Mouse (Mus musculus) common myeloid progenitor, adult 5-6 weeks (primary cell): ENCODE data around the gene Smyd5. TPM values are rescaled to one million over a fixed set of nuclear protein-coding genes. Genes with fewer than 3 reads are reported as not detected.
"Not testable (repeated sequence)": the region's sequence is repeated elsewhere in the genome, so short reads cannot be mapped to it uniquely, and the experiment has no call there.

Source experiments
- ATAC-seq: replicated peaks from 2 replicates; pipeline ENCODE4 v1.8.0; 2016; ENCODE audit warnings: low read depth, mild to moderate bottlenecking, moderate TSS enrichment, inconsistent platforms; ENCODE audit not compliant: poor library complexity, severe bottlenecking
- total RNA-seq: library from RNA; stranded (forward); fragments of 200-1000, 187-1606 nt; gene quantifications from 2 replicates; pipeline ENCODE4 v1.2.3, GENCODE M21; 2017

The Smyd5 gene
- total RNA-seq, 1 experiment from 2014 or later: 46.2 TPM

DNA sequence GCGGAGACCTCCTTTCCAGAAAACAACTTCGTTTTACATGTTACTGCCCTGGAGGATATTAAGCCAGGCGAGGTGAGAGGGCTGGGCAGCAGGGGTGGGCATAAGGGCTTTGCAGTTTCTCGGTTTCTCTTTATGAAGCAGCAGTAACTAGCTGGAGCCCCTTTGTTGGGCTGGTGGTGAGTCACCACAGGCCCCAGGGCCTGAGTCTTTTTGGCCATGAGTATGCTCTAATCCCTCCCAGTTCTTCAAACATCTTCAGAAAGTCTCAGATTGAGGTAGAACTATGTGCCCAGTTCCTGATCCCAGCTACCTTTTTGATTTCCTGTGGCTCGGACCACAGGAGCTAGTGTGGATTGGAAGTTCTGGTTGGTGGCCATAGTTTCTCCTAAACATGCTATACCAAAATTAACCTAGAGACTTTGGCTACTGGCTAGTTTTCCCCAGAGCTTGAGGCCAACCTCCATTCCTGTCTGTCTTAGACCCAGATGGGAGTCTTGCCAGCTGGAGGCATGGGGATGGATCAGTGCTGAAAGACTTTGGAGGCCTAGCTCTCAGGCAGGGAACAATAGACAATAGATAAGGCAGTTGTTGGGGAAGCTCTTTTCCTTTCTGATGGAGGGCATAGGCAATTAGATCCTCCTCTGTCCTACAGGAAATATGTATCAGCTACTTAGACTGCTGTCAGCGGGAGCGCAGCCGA is 12.6 kb downstream of the Smyd5 start:
- no peak for ATAC-seq

- no peak for ATAC-seq
Measured at GRCm38 (mm10) chr6:85445286-85445685, 13.5 kb downstream of the Smyd5 start.

GRCm38 (mm10) chr6:85447351-85447750 is 15.6 kb downstream of the Smyd5 start:
- no peak for ATAC-seq

DNA sequence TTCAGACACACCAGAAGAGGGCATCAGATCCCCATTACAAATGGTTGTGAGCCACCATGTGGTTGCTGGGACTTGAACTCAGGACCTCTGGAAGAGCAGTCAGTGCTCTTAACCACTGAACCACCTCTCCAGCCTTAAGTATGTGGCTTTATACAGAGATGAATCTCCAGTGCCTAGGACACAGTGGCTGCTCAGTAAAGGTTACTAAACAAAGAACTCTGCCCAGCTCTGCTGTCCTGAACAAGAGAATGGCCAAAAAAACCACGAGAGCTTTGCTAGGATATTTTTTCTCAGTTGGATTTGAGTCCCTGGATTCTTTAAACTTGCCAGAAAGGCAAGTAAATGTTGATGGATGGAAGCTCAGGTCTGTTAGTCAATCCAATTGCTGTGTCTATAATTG is 18.4 kb downstream of the Smyd5 start:
- ATAC-seq: not testable (repeated sequence)

GRCm38 (mm10) chr6:85450697-85451663 is 19.2 kb downstream of the Smyd5 start, which contains the start of gene Cct7:
Cct7 (plus strand) TSS chr6:85451514.
- ATAC-seq: peak; percentile 83

- ATAC-seq: peak; percentile 72
Measured at GRCm38 (mm10) chr6:85451664-85452410, 20.0 kb downstream of the Smyd5 start, which contains the start of gene Pradc1. Pradc1 (minus strand) TSS chr6:85451970.

- peak; percentile 4; the same call in 1 of the 2 replicates for ATAC-seq
Measured at GRCm38 (mm10) chr6:85452411-85452665, 20.5 kb downstream of the Smyd5 start.

- ATAC-seq: no peak
Measured at GRCm38 (mm10) chr6:85452816-85453215, 21.0 kb downstream of the Smyd5 start.

DNA sequence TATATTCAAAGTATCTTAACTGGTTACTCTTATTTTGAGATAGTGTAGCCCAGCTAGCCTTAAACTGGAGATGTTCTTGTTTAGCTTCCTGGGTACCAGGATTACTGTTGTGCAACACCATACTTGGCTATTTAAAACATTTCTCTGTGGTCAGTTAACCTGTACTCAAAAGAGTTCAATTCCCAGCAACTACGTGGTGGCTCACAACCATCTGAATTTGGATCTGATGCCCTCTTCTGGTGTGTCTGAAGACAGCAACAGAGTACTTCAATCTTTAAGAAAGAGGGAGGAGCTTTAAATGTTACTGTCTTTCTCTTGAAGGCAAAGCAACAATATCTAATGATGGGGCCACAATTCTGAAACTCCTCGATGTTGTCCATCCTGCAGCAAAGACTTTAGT is 27.8 kb downstream of the Smyd5 start:
- no peak for ATAC-seq

GRCm38 (mm10) chr6:85465381-85465780 is 33.6 kb downstream of the Smyd5 start:
- ATAC-seq: no peak

DNA sequence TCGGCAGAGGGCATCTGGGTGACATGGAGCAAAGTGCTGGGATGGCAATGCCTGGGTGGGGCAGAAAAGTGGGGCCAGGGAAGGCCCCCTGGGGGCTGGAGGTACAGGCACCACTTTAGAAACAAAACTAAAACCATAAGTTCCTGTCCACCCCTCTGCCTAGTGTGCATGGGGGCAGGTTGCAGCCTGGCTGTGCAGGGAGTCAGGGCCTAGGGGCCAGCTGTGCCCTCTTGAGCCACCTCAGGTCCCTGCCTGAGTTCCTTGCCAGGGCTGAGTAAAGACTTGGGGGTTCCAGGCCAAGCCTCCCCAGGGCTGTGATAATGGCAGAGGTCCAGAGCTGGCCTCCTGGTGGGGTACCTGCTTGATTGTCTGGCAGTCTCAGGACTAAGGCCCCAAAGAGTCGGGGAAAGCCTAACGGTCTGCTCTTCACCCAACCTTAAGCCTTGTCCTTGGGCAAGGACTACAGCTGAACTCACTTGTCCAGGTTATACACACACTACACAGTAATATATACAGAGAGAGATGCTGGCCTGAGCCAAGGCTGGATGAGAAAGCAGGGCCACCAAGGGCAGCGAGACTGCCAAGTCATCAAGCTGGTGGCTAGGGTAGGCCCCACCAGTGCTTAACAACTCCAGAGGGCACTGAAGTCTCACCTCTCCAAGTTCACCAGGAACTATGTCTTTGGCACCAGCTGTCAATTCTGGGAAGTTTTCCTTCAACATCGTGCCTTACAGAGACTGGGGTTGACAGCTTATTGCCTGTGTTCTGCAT is 38.1 kb downstream of the Smyd5 start:
- no peak for ATAC-seq

DNA sequence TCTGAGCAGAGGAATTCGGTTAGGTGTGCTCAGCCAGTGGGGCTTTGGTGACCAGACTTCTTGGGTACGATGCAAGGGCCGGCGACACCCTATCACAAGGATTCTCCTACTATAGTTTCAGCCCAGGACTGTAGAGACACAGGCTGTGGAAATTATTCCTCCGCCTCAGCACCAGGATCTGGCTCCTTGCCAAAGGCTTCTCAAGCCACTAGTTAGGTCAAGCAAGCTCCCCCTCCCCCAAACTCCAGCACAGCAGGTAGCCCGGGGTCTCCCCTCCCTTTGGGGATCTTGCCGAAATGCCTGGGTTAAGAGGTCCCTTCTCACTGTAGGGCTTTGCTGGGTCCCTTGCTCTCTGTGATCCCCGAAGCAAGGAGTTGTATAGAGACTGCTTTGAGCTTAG is 40.2 kb downstream of the Smyd5 start:
- ATAC-seq: no peak

DNA sequence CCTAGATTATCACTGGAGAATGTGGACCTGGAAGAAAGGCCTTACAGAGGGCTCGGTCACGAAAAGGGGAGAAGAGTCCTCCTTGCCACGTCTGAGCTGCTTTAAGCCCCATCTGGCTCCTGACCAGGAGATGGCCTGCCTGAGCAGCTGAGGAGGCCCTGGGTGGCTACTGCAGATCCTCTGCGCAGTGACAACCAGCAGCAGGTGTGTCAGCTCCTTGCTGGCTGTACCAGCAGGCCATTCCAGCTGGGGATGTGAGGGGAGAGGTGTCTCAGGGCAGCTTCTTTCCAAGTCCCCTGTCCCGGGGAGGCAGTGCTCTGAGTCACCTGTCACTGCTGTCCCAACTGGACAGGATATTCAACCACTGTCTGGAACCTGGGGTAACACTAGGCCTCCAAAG is 40.8 kb downstream of the Smyd5 start:
- ATAC-seq: no peak

DNA sequence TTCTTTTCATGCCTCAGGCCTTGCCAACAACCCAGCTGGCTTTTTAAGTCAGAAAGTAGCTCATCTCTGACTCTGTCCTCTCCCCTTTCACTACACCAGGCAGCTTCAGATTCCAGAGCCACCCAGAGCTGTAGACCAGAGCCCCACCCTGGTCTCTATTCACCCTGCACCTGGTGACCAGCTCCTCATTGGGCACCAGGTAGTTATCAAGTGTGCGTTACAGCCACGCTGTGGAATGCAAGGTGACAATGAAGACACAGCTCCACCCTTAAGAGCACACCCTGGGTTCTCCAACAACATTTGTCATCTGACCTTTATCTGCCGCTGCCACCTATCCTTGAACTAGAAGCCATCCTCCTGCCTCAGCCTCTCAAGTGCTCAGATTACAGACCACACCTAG is 43.8 kb downstream of the Smyd5 start:
- ATAC-seq: no peak

- ATAC-seq: peak; percentile 57
Measured at GRCm38 (mm10) chr6:85477366-85477917, 45.7 kb downstream of the Smyd5 start.

DNA sequence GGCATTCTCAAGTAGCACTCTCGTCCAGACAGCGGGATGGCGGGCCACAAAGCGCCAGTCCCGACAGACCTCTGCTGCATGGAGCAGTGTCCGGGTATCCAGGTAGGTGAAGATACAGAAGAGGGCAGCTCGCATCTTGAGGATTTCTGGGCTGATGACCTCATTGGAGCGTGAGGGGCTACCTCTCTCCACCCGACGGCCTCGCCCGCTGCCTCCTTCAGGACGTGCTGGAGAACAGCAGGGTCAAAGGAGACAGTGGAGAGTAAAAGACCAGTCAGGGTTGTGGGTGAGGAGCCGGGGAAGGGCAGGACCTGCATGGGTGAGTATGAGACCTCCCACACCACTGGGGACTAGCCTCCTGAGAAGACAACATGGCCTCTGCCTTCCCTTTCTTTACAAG is 46.6 kb downstream of the Smyd5 start:
- ATAC-seq: no peak

DNA sequence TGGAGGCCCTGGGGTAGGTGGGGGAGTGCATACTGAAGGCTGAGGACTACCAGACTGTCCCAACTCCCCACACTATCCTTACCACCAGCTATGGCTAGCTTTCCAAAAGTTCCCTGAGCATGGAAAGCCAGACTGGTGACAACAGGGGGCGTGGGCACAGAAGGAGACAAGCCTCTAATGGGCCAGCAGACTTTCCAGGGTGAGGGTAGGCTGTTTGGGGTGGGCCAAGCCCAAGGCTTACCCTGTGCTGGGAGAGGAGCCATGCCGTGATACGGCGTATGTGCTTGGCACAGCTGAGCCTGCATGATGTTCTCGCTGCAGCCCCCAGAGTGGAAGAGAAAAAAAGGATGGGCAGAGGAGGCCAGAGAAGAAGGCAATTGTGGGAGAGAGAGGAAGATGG is 48.2 kb downstream of the Smyd5 start:
- ATAC-seq: no peak

- no peak for ATAC-seq
Measured at GRCm38 (mm10) chr6:85480685-85481084, 48.9 kb downstream of the Smyd5 start.

DNA sequence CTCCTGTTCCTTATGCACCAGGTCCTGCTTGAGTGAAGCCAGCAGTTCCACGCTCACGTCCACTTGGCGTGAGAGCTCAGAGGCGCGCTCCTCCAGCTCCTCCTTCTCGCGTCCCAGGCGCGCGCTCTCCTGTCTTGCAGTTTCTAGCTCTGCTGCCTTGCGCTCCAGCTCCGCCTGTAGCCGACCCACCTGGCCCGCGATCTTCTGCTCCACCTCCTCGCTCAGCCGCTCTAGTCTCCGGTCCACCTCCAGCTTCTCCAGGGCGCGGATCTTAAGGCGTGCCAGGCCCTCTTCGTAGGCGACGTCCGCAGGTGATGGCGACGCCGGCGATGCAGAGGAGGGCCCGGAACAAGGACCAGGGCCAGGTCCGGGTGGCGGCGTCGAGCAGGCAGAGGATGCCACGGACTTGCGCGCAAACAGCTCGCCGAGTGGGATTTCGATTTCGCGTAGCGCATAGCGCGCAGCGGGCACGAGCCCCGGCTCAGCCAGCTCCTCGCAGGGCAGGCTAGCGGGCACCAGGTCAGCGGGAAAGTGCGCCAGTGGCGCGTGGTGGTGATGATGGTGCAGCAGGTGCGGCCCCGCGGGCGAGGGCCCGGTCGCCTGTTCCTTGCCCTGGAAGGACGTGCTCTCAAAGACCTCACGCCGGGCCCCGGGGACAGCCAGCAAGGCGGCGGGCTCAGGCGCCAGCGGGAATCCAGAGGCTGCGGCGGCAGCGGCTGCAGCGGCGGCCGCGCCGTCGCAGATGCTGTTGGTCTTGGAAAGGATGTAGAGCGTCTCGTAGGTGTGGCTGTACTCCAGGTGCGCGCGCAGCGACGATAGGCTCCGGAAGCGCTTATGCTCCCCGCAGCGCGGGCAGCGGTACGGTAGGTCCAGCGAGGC is 52.3 kb downstream of the Smyd5 start:
- ATAC-seq: no peak
